Mouse (Mus musculus): ENCODE measurements at regions not wholly inside any gene's neighbourhood (a gene's known extent, or its start where the extent isn't known, plus 50 kb on each side); places are given as distances from the start of the nearest gene placed in this dataset.
A peak's percentile ranks its signal among the peaks of the same experiment; 100 is the strongest.

- peak; percentile 2 for DNase-seq
Observed at GRCm38 (mm10) chr17:61960837-61961236, 920.3 kb downstream of the Efna5 start.

- DNase-seq: no peak
Observed at GRCm38 (mm10) chr17:61960017-61960813, 920.9 kb downstream of the Efna5 start.

GRCm38 (mm10) chr17:61917766-61918165 is 963.4 kb downstream of the Efna5 start:
- DNase-seq: no peak

GRCm38 (mm10) chr17:61902898-61903297 is 978.2 kb downstream of the Efna5 start:
- DNase-seq: no peak

GRCm38 (mm10) chr17:61890631-61891030 is 990.5 kb downstream of the Efna5 start:
- DNase-seq: no peak

GRCm38 (mm10) chr17:61866154-61866553 is 1015.0 kb downstream of the Efna5 start:
- DNase-seq: no peak

- DNase-seq: no peak
Observed at GRCm38 (mm10) chr17:61862437-61862836, 1018.7 kb downstream of the Efna5 start.

- no peak for DNase-seq
Observed at GRCm38 (mm10) chr17:61837555-61837954, 1043.6 kb downstream of the Efna5 start.

- DNase-seq: no peak
Observed at GRCm38 (mm10) chr17:61815490-61815889, 1065.6 kb downstream of the Efna5 start.

GRCm38 (mm10) chr17:61768361-61768760 is 1112.8 kb downstream of the Efna5 start:
- no peak for DNase-seq

- no peak for DNase-seq
Observed at GRCm38 (mm10) chr17:61765143-61765542, 1116.0 kb downstream of the Efna5 start.
